In the genomic region with DNA sequence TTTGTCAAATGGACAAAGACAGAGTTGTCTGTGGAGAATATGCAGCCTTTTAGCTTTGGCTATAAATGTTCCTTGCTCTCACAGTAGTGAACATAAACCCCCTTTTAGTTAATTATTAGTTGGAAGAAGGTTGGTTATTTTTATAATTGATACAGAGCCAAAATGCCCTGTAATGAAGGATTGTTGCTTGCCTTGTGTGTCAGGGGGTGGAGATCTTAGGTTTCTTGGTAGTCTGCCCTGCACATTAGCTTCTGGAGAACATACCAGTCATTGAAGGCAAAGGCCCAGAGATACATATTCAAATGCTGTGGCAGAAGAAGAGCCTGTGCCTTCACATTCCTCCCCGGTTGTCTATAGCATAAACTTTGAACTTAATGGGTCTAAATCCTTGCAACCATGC, we compare ENCODE assay signal across 15 mouse cellular contexts. TPM values are rescaled to one million over a fixed set of nuclear protein-coding genes. Genes with fewer than 3 reads are reported as not detected.
"Had no signal": no experiment of that assay in that cellular context is flagged by ENCODE, and none has a peak within 500 bp of the region (broad histone marks: within the 10 kb centered on the region; RNA-seq: fewer than 3 reads in every experiment).

No protein-coding gene starts in this region.

- DNase-seq: left cerebral cortex, postnatal 4 days; lung, postnatal 10 days; lung, postnatal 4 days; midbrain, embryonic 14.5 days; retina, postnatal 1 day; right cerebral cortex, postnatal 4 days; spleen, adult 18-20 months; thymus, adult 2 months; thymus, postnatal 25 days had no signal

- H3K4me3 ChIP-seq: layer of hippocampus, adult 2 months; limb, embryonic 13.5 days; midbrain, embryonic 10.5 days; myocyte had no signal

- H3K4me2 ChIP-seq: limb, embryonic 13.5 days; liver, embryonic 11.5 days; lung, embryonic 14.5 days had no signal

- H3K9me3 ChIP-seq: limb, embryonic 13.5 days; midbrain, embryonic 10.5 days had no signal

- H3K27me3 ChIP-seq: limb, embryonic 13.5 days had no signal

- H3K36me3 ChIP-seq: limb, embryonic 13.5 days; midbrain, embryonic 10.5 days had no signal

- H3K27ac ChIP-seq: layer of hippocampus, adult 2 months; limb, embryonic 13.5 days; midbrain, embryonic 10.5 days had no signal

- H3K9ac ChIP-seq: limb, embryonic 13.5 days; lung, embryonic 14.5 days had no signal

RNA-seq across cellular contexts. Expression of a gene that starts 37.0 kb away (rescaled TPM):
- polyA plus RNA-seq: myocyte had no signal
